Mouse (Mus musculus): ENCODE measurements around the gene Pdlim7. TPM values are rescaled to one million over a fixed set of nuclear protein-coding genes. Genes with fewer than 3 reads are reported as not detected.
A peak's percentile ranks its signal among the peaks of the same experiment; 100 is the strongest.

The Pdlim7 gene
- polyA plus RNA-seq, 1 experiment, result 60.2 TPM

DNA sequence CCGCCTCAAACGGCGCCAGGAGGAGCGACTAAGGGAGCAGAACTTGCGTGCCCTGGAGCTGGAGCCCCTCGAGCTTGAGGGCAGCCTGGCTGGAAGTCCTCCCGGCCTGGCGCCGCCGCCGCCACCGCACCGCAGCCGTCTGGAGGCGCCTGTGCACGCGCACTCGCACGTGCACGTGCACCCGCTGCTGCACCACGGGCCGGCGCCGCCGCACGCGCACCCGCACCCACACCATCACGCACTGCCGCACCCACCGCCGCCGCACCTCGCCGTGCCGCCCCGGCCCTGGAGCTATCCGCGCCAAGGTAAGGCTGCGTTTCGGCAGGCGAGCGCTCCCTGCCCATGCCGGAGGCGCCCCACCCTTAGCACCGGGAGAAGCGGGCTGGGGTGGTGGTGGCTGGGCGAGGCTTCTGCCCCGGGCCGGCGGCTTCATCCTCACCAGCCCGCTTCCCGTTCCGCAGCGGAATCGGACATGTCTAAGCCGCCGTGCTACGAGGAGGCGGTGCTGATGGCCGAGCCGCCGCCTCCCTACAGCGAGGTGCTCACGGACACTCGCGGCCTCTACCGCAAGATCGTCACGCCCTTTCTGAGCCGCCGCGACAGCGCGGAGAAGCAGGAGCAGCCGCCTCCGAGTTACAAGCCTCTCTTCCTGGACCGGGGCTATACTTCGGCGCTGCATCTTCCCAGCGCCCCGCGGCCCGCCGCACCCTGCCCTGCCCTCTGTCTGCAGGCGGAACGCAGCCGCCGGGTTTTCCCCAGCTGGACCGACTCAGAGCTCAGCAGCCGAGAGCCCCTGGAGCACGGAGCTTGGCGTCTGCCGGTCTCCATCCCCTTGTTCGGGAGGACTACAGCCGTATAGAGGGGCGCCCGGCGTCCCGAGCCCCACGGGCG, 41.1 kb downstream of the Pdlim7 start:
- WGBS, result 2% methylated on average over 101 of the region's 103 CpGs
- TF ChIP-seq POLR2A (IDR thresholded peaks at IDR 0.05; ENCODE audit: low read depth, low read length) (no peak), CTCF (IDR thresholded peaks at IDR 0.05; ENCODE audit: extremely low read depth, insufficient read length, insufficient replicate concordance, low read depth, low read length) (no peak)
- Histone ChIP-seq H3K4me1 (ENCODE audit: control insufficient read depth, insufficient read depth, insufficient read length, low read length) (peaks cover 12% of the 10 kb centered on the region), H3K4me3 (ENCODE audit: low read depth, low read length) (peak overlapping the region; percentile 62), H3K27ac (ENCODE audit: insufficient read depth, low read depth, low read length) (no peak overlapping the region), H3K36me3 (ENCODE audit: control insufficient read depth, insufficient read depth, low read length) (no peaks in the 10 kb centered on the region), H3K27me3 (ENCODE audit: control insufficient read depth, insufficient read depth, low read length) (0 out of 2 replicates have a peak, but pooled peaks cover 10% of the 10 kb centered on the region)

DNA sequence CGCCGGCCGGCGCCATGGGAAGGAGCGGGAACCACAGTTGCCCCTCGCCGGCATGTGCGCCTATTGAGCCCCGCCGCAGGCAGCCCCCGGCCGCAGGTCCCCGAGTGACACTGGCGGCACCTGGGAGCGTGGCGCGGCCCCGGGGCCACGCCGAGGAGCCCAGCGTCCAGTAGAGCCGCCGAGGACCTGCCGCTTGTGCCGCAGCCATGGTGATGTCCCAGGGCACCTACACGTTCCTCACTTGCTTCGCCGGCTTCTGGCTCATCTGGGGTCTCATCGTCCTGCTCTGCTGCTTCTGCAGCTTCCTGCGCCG, 41.7 kb downstream of the Pdlim7 start:
- TF ChIP-seq POLR2A (IDR thresholded peaks at IDR 0.05; ENCODE audit: low read depth, low read length) (no peak), CTCF (IDR thresholded peaks at IDR 0.05; ENCODE audit: extremely low read depth, insufficient read length, insufficient replicate concordance, low read depth, low read length) (no peak)
- 1% methylated on average over 31 of the region's 31 CpGs for WGBS
- Histone ChIP-seq H3K27ac (ENCODE audit: insufficient read depth, low read depth, low read length) (no peak overlapping the region), H3K4me3 (ENCODE audit: low read depth, low read length) (peak overlapping the region; percentile 62), H3K36me3 (ENCODE audit: control insufficient read depth, insufficient read depth, low read length) (no peaks in the 10 kb centered on the region), H3K27me3 (ENCODE audit: control insufficient read depth, insufficient read depth, low read length) (0 out of 2 replicates have a peak, but pooled peaks cover 10% of the 10 kb centered on the region), H3K4me1 (ENCODE audit: control insufficient read depth, insufficient read depth, insufficient read length, low read length) (peaks cover 12% of the 10 kb centered on the region)

DNA sequence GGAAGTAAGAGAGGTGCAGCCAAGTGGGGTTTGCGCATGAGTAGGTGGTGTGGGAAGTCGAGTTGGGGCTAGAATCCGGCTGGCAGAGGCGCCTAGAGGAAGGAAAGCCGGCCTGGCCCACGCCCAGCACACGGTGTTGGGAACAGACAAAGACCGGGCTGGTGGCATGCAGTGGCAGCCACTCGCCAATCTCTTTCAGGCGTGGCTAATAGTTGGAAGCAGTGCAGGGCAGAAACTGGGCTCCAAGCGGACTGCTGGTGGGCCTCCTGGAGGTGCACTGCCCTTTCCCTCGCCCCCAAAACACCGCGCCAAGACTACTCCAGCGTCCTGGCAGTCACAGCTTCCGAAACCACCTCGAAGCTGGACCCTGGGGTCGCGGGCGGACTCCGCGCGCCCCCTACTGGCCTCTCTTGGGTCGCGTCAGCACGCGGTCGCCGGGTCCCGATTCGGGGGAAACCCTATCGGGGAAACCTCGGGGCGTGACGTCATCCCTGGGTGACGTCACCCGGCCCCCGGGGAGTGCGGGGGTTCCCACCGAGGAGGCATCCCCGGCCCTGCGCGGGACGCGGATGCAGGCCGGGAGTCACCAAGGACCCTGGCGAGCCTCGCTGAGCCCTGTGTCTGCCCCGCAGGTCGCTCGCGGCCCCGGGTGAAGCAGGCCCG, 42.2 kb downstream of the Pdlim7 start:
- 0 out of 2 replicates have a peak, but pooled peaks cover 10% of the 10 kb centered on the region for H3K27me3 ChIP-seq (ENCODE audit: control insufficient read depth, insufficient read depth, low read length)
- H3K27ac ChIP-seq (ENCODE audit: insufficient read depth, low read depth, low read length), result no peak overlapping the region
- TF ChIP-seq POLR2A (IDR thresholded peaks at IDR 0.05; ENCODE audit: low read depth, low read length), result no peak; the same call in 1 of the 2 replicates
- peak; percentile 85 for TF ChIP-seq CTCF (IDR thresholded peaks at IDR 0.05; ENCODE audit: extremely low read depth, insufficient read length, insufficient replicate concordance, low read depth, low read length)
- peak overlapping the region; percentile 62 for H3K4me3 ChIP-seq (ENCODE audit: low read depth, low read length)
- no peaks in the 10 kb centered on the region for H3K36me3 ChIP-seq (ENCODE audit: control insufficient read depth, insufficient read depth, low read length)
- peaks cover 12% of the 10 kb centered on the region for H3K4me1 ChIP-seq (ENCODE audit: control insufficient read depth, insufficient read depth, insufficient read length, low read length)
- WGBS, result 1% methylated on average over 54 of the region's 54 CpGs

DNA sequence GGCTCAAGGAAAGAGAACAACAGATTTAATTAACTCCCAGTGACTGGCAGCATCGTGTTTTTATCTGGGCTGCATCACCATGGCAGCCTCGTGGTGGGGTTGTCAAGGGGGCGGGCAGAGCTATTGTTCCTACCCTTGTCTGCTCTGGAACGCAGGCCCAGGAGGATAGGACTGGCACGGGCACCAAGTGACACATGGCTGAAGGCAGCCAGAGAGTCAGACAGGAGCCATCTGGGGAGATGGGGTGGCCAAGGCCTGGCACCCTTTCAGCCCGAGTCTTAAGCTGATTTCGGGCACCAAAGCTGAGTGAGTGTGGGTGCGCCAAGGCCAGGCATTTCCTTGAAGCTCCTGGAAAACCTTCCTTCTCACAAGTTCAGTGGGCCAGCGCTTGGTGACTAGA, 43.1 kb downstream of the Pdlim7 start:
- WGBS, result 72% methylated on average over 9 of the region's 9 CpGs
- no peaks in the 10 kb centered on the region for H3K36me3 ChIP-seq (ENCODE audit: control insufficient read depth, insufficient read depth, low read length)
- TF ChIP-seq POLR2A (IDR thresholded peaks at IDR 0.05; ENCODE audit: low read depth, low read length) (no peak), CTCF (IDR thresholded peaks at IDR 0.05; ENCODE audit: extremely low read depth, insufficient read length, insufficient replicate concordance, low read depth, low read length) (no peak)
- H3K27ac ChIP-seq (ENCODE audit: insufficient read depth, low read depth, low read length), result no peak overlapping the region
- H3K27me3 ChIP-seq (ENCODE audit: control insufficient read depth, insufficient read depth, low read length), result 0 out of 2 replicates have a peak, but pooled peaks cover 10% of the 10 kb centered on the region
- no peak overlapping the region for H3K4me3 ChIP-seq (ENCODE audit: low read depth, low read length)
- peaks cover 12% of the 10 kb centered on the region for H3K4me1 ChIP-seq (ENCODE audit: control insufficient read depth, insufficient read depth, insufficient read length, low read length)

DNA sequence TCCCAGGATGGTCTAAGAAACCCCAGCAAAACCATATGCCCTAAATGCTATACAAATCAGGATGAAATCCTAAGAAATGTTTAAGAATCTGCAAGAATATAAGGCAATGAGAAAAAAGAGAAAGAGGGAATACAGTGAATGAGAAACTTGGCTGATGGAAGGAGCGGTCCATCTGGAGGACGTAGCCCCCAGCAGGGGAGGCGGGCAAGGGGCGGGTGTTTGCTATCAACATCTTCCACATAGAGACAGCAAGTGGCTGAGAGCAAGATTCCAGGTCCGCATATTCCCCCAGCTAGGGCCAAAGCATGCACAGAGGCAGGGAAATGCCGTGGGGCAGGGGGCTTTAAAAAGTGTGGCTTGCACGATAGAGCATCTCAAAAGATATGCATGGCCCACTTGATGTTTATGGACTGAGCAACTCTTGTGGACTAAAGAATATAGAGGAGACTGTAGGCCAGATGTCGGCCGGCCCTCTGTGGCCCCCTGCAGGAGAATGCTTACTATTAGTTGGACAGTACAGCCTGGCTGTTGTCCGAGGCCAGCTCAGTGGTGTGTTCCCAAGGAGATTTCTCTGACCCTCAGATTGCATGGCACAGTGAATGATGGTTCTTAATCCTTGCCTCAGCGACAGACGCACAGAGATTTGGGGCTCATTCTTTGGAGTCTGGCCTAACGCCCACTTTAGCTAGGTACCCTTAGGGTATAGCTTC, 44.5 kb downstream of the Pdlim7 start:
- peak; percentile 55; the same call in 1 of the 2 replicates for TF ChIP-seq CTCF (IDR thresholded peaks at IDR 0.05; ENCODE audit: extremely low read depth, insufficient read length, insufficient replicate concordance, low read depth, low read length)
- TF ChIP-seq POLR2A (IDR thresholded peaks at IDR 0.05; ENCODE audit: low read depth, low read length), result no peak
- H3K36me3 ChIP-seq (ENCODE audit: control insufficient read depth, insufficient read depth, low read length), result no peaks in the 10 kb centered on the region
- WGBS, result 44% methylated on average over 13 of the region's 13 CpGs

DNA sequence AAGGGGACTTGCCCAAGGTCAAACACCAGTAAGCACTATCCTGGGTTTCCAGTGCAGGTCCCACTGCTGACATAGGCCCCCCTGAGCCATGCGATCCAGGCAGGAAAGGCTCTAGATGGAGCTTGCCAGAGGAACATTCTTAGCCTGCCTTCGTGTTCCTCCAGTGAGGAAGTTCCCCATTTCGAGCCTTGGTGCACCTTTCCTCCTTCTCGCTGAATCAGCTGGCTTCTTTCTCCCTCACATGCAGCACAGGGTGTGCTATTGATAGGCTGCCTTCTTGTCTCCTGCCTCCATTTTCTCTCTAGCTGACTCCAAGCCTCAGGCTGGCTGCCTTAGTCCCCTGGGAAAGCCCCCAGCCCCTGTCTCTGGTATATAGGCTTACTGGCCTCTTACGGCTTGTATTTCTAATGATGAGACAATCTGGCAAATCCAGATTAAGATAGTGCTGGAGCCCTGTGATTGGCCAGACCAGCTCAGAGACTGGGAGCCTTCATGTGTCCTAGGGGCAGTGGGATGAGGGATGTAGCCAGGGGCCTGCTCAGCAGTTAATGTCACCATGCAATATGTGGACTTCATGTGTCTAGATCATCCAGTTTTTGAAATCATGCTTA, 47.5 kb downstream of the Pdlim7 start:
- 60% methylated on average over 5 of the region's 5 CpGs for WGBS
- Histone ChIP-seq H3K27me3 (ENCODE audit: control insufficient read depth, insufficient read depth, low read length) (0 out of 2 replicates have a peak, but pooled peaks cover 8% of the 10 kb centered on the region), H3K4me3 (ENCODE audit: low read depth, low read length) (no peak overlapping the region), H3K27ac (ENCODE audit: insufficient read depth, low read depth, low read length) (no peak overlapping the region), H3K4me1 (ENCODE audit: control insufficient read depth, insufficient read depth, insufficient read length, low read length) (peaks cover 12% of the 10 kb centered on the region), H3K36me3 (ENCODE audit: control insufficient read depth, insufficient read depth, low read length) (peaks cover 6% of the 10 kb centered on the region)
- no peak for TF ChIP-seq POLR2A (IDR thresholded peaks at IDR 0.05; ENCODE audit: low read depth, low read length)
- TF ChIP-seq CTCF (IDR thresholded peaks at IDR 0.05; ENCODE audit: extremely low read depth, insufficient read length, insufficient replicate concordance, low read depth, low read length), result no peak

More for the DNA sequence above, 44.5 kb downstream of the Pdlim7 start:
- 0 out of 2 replicates have a peak, but pooled peaks cover 15% of the 10 kb centered on the region for H3K27me3 ChIP-seq (ENCODE audit: control insufficient read depth, insufficient read depth, low read length)
- H3K4me1 ChIP-seq (ENCODE audit: control insufficient read depth, insufficient read depth, insufficient read length, low read length), result peaks cover 18% of the 10 kb centered on the region
- no peak overlapping the region for H3K4me3 ChIP-seq (ENCODE audit: low read depth, low read length)
- no peak overlapping the region for H3K27ac ChIP-seq (ENCODE audit: insufficient read depth, low read depth, low read length)
